Mouse (Mus musculus) adipocyte (in vitro differentiated cells): Measurements from ENCODE around the gene Fam213b.

Source experiments
- DNase-seq: peaks from one replicate; pipeline ENCODE4 v3.0.0-alpha.2; 2016; ENCODE audit warnings: low spot score

The Fam213b gene

DNA sequence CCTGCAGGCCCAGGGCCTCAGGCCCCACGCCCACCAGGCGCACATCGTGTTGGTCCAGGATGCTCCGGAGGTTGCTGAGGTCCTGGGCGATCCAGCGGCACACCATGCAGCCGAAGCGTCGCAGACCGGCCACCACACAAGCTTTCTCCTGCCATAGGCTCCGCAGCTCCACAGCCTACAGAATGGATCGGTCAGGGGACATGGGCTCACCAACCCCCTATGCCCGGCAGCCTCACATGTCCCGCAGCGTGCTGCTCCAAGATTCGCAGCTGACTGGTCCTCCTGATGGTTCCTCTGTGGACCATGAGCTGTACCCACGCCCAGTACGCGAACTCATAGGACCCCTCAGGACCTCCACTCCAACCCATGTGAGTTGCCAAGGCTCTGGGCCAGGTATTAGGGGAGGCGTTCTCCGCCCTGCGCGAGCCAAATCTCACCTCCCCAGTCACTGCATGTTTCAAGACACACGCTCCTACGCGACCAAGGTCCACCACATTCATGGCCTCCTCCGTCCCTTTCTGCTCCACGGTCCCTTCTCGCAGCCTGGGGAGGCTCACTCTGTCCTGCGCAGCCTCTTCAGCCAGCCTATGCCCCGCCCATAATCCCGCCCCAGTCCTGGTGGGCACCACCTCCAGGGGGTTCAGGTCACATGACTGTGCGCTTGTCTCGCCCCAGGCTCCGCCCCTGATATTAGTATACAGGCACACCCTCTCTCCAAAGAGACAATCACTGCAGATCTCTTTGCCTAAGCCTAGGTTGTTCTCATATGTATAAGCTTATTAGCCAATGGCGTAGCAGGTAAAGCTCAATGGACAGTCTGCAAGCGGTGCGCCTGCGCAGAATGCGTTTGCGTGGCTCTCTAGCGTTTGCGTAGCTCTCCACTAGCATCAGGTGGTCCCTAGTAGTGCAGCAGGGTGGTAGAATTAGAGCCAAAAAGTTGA lies at the start of gene Fam213b:
TSS of gene Fam213b (minus strand) at position 630 of the 941 bp plus-strand sequence.
- DNase-seq: peak; percentile 52

DNA sequence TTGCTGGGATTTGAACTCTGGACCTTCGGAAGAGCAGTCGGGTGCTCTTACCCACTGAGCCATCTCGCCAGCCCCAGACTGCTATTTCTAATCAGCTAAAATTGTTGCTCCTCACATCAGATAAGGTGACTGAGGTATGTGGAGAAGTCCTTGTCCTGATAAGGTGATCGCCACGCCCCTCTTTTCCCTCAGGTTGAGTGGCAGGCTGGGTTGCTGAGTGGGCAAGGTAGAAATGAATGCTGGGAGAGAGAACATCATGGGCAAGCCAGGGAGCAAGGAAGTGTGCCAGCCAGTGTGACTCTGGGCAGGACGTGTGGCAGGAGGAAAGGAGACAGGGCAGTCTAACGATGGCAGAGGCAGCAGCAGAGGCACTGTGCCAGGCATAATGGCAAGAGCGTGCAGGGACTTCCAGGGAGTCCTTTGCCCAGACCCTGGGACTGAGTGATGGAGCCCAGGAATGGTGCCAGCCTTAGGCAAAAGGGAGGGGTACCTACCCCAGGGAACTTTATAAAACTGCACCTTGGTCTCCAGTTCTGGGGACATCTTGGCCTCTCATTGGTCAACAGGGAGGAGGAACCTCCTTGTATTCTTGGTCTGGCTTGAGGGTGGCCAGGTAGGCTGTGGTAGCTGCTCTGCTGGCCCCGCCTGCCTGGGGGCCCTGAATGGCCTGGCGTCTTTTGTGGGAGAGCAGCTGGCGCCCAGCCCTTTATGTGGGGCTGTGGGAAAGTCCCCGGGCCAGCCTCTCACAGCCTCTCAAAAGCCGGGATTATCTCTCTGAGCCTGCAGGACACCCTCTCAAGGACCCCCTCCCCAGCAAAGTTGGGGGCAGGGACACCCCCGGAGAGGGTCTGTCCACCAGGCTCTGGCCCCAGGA lies 49.4 kb upstream of the Fam213b start:
- DNase-seq: no peak

- DNase-seq: peak; percentile 75
Measured at GRCm38 (mm10) chr4:154946319-154946718, 47.4 kb upstream of the Fam213b start.

DNA sequence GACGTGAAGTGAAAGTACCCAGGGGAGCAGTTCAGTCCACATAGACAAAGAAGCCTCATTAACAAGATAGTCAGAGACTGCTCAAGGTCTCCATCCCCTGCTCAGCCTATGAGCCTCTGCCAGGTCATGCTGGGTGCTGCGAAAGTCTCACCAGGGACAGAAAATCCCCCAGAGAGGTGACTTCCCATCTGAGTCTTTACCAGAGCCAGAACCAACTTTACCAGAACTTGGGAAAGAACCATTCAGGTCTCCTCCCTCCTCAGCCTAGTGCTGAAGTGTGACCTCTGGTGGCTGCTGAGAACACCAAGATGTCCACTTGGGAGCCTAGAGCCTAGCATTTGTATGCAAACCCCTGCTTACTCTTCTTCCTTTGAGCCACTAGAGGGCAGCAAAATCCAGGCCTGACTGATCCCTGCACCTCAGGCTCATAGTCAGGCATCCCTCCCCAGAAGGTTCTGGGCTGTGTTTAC lies 45.2 kb upstream of the Fam213b start:
- DNase-seq: peak; percentile 92

DNA sequence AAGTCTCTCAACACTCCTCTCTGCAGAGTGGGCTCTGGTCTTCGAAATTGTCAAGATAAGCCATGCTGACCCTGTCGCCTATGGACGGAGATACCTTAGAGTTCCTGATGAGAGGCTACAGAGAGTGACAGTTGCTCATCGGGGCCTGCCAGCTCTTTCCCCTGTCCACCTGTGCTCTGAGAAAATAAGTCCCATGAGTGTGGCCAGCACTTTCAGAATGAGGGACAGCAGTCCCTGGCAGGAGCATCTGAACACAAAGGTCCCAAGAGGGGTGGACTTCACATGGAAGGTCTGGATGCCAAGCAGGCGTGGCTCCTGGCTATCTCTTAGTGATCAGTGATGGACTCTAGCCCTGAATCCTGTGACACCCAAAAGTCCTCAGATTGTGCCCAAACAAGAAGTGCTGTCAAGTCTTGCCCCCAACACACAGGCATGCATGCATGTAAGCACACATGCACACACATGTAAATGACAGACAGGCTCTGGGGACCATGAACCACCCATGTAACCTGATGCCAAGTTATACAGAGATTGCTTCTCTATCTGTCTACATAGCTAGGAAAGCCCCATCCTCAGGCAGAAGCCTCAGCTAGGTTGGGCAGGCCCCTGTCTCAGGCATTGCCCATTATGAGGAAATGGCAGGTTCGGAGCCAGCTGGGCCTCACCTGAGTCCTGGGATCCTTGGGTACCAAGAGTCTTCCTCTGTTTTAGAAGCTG lies 44.5 kb upstream of the Fam213b start:
- no peak for DNase-seq

- DNase-seq: no peak
Measured at GRCm38 (mm10) chr4:154942632-154943322, 43.8 kb upstream of the Fam213b start.

DNA sequence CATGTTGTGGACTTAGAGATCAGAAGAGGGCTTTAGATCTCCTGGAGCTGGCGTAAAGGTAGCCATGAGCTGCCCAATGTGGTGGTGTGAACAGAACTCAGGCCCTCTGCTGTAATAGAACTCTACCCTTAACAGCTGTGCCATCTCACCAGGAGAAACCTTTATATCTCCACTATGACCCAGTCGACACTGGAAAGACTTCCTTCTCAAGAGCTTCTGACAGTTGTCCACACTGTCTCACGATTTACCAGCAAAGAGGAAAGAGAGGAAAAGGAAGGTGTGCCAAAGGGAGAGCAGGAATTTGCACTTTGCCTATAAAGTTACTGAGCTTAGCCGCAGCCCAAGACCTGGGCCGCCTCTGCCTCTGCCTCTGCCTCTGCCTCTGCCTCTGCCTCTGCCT lies 42.9 kb upstream of the Fam213b start:
- DNase-seq: no peak

DNA sequence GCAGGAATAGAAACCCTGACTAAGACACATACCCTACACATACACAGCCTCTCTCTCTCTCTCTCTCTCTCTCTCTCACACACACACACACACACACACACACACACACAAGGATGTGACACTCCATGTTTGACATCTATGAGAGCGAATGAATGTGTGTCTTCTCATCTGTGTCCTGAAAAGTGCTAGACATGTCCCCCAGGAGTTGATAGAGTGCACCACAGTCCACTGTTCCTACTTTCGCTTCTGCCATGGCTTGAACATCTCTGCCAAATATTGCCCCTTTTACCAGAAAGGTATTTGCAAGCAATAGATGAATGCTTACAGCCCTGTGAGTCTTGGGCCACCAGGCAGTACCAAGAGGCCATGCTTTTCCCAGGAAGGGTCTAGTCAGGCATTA lies 41.2 kb upstream of the Fam213b start:
- DNase-seq: no peak

GRCm38 (mm10) chr4:154937746-154938145 lies 38.8 kb upstream of the Fam213b start:
- no peak for DNase-seq

DNA sequence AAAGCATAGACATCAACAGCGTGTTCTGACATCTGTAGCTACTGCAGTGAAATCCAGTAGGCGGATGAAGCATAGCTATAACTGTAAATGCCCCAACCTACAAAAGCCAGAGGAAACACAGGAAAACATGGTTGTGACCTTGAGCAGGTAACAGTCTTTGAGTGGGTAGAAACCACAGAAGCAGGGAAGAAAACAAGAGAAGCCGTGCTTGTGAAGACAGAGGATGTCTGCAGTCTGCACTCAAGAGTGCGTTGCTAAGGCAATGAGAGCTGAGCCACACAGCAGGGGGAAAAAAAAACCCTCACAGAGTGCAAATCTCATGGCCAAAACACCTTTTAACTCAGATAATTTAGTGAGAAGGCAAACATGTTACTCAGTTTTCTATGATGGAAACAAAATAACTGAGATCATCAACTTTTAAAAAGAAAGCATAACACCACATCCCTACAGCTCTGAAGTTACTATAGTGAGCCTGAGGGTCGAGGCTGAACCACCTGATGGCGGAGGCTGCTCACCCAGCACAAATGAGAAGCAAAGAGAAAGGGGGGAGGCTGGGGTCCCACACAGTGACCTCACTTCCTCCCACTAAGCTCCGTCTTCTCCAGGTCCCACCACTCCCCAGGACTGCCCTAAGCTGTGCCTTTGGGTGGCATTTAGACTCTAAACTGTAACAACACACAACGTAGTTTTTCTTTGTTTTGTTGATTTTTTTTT lies 37.8 kb upstream of the Fam213b start:
- DNase-seq: no peak

DNA sequence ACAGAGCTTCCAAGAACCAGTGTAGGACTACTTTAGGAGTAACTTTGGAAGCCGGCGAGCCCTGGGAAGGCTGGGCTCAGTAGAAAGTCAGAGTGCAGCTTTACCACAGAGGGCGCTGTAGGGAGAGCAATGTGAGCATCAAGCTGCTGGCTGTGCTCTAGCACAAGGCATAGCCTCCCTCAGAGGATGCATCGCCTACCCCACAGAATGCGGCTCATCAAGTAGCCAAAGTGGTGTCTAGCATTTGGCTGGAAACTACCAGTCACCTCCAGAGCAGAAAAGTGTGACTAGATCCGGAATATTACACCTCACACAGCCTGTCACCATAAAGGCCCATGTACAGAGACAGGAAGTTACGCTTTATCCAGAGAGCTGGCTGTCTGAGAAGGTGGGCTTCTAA lies 36.9 kb upstream of the Fam213b start:
- no peak for DNase-seq

DNA sequence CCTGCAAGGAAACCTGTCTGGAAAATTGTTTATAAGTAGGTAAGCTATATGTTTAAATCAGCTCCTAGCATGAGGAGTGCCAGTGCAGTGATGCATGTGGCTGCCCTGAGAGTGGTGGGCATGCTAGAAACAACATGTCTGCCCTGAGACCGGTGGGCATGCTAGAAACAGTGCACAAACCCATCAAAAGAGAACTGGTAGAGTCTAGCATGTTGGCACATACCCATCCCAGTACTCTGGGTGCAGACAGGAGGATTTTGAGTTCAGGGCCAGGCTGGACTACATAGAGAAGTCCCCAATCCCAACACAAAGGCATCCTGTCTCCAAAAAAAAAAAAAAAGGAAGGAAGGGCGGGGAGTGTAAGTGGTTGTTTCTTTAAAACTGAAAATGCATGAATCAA lies 35.9 kb upstream of the Fam213b start:
- no peak for DNase-seq

DNA sequence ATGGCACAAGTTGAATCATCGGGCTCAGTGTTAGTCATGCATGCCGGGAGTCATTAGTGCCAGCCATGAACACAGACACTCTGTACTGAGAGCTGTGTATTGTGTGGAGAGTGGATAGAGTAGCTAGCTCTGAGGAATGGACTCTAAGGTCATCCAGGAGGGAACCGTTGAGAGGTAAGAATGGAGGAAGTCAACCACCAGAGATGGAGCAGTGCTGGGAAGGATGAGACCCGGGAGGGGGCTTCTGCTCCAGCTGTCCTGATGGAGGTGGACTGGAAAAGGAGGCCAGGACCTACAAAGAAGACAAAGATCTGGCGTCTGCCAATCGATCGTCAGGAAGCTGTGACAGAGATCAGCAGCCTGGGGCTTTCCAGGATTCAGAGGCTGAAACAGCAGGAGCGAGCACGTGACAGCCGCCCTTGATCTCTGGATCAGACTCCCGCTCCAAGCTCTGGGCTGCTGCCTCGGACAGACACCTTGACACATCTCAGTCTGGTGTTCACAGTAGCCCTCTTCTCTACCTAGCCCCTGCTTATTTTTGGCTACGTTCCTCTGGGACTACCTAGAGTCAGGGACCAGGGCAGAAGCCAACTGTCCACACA lies 34.5 kb upstream of the Fam213b start:
- DNase-seq: no peak

DNA sequence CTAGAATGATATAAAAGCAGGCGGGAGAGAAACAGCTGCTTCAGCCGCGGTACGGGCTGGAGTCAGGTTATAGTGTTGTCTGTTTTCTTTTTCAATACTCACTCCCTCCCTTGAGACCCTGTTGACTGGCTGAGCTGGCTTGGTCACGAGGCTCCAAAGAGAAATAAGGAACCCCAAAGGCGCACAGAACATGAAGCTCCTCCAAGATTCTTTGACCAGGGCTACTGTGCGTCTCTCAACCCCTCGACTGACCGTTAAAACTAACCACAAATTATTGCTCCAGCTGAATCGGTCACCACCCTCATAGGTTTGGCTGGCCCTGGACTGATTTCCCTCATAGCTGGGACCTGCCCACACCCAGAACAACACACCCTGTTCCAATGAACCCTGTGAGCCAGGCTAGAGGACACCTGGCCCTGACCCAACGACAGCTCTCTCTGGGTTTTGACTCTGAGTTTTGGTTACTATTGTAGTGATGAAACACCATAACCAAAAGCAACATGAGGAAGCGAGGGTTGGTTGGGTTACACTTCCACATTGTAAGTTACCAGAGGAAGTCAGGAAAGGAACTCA lies 30.2 kb upstream of the Fam213b start:
- DNase-seq: peak; percentile 80

DNA sequence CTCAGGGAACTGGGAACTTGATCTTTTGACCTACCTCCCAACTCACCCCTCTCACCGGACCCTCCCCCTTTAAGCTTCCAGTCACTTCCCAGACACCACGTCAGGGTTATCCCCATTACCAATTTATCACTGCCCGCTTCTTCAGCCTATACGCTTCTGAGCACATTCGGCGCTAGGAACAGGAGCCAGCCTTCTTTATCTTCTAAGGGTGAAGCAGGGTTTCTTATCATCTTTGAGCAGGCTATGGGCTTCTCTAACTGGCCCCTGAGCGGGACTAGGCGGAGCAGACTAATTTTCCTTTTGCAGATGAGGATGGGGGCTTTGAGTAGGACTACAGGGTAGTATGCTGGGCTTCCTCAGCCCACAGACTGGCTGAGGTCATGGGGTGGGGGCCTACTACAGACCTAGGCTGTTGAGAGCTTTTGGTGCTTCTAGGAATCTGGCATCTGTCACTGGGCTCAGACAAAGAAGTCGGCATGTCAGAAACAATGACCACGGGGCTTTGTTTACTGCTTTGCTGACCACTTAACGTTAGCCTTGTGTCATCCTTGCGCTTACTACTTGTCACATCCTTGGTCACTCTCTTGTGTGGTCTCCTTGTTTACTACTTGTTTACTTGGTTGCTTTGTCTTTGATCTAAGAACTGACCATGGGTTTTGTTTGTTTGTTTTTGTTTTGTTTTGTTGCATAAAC lies 29.6 kb upstream of the Fam213b start, which contains the start of gene Tnfrsf14:
TSS of gene Tnfrsf14 (minus strand) at position 169 of the 693 bp plus-strand sequence.
- no peak for DNase-seq

DNA sequence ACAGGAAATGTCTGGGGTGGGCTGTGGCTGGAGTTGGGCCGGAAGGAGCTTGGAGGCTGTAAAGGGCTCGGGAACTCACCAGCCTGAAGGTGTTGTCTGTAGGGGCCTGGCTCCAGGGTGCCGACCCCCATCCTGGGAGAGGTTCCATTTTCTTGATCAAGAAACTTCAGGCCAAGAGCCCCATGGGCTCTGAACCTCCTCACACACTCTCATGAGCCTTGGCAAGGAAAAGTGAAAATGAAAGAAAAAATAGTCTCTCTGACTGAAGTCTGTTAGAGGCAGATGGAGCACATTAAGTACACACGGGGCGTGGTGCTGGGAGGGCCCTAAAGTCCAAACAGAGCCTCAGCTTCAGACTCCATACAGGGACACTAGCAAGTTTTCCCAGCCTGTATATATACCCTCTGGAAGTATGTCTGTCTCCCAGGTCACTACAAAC lies 29.0 kb upstream of the Fam213b start:
- DNase-seq: peak; percentile 65

DNA sequence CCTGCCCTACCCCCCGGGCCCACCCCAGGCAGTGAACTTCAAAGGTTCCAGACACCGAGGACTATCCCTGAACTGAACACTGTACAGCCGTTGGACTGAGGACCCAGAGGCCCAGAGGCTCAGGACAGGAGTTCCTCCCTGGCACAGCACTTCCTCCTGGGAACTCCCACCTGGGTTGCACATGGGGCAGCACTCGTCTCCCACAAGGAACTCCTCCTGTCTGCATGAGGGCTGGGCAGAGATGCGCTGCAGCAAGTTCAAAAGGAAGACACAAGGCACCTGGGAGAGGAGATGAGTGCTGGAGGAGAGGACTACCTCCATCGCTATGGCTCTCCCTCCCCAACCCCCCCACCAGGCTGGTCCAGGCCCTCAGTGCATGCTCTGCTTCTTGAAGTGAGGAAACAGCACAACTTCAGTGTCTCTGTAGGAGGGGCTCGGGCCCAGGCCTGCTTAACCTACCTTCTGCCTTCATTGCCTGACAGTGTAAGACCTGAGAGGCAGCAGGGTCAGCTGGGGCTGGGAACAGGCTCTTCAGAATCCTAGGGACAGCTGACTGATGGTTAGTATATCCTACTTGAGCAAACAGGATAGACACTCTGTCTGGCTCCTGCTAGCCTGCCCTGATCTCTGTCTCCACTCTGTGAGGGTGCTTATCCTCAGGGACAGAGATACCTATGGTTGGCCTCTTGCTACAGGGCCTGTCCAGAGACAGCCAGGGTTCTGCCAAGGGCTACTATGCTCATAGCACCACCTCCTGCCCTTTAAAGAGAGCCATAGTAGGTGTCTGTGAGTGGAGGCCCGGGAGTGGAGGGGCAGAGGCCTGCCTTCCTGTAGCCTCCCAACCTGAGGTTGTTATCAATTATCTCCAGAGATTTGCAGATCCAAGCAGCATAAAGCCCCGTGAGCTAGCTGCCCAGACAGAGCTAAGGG lies 28.3 kb upstream of the Fam213b start:
- DNase-seq: no peak

GRCm38 (mm10) chr4:154925413-154925812 lies 26.5 kb upstream of the Fam213b start:
- no peak for DNase-seq
